Mouse (Mus musculus) forebrain, embryonic 13.5 days (tissue): ENCODE results near the gene Neb. TPM values are rescaled to one million over a fixed set of nuclear protein-coding genes. Genes with fewer than 3 reads are reported as not detected.
"Not testable (repeated sequence)": the region's sequence is repeated elsewhere in the genome, so short reads cannot be mapped to it uniquely, and the experiment has no call there.

Experiments used
- ATAC-seq: fragments of 200-750 bp; cut with Nextera tagmentation; 2 replicates; pipeline ENCODE4 v1.8.0; 2017
- H3K27ac ChIP-seq: fragments of 300-500 bp; sonication (generic); 2 replicates; pipeline ENCODE4 v1.5.1; 2015; ENCODE audit warnings: inconsistent platforms, mild to moderate bottlenecking, moderate library complexity
- H3K27me3 ChIP-seq: fragments of 300-500 bp; sonication (generic); 2 replicates; pipeline ENCODE4 v1.6.1; 2015; ENCODE audit warnings: mild to moderate bottlenecking, inconsistent platforms
- H3K36me3 ChIP-seq: fragments of 300-500 bp; sonication (generic); 2 replicates; pipeline ENCODE4 v1.6.1; 2015; ENCODE audit warnings: mild to moderate bottlenecking, inconsistent platforms; ENCODE audit not compliant: poor library complexity, severe bottlenecking
- H3K4me1 ChIP-seq: fragments of 300-500 bp; sonication (generic); 2 replicates; pipeline ENCODE4 v1.6.1; 2015; ENCODE audit warnings: inconsistent platforms
- H3K4me2 ChIP-seq: fragments of 300-500 bp; sonication (generic); 2 replicates; pipeline ENCODE4 v1.6.1; 2015; ENCODE audit warnings: inconsistent platforms, mild to moderate bottlenecking, moderate library complexity
- H3K4me3 ChIP-seq: fragments of 300-500 bp; sonication (generic); 2 replicates; pipeline ENCODE4 v1.5.1; 2015; ENCODE audit warnings: mild to moderate bottlenecking, inconsistent platforms
- H3K9ac ChIP-seq: fragments of 300-500 bp; sonication (generic); 2 replicates; pipeline ENCODE4 v1.6.1; 2015; ENCODE audit warnings: mild to moderate bottlenecking, inconsistent platforms
- H3K9me3 ChIP-seq: fragments of 300-500 bp; sonication (generic); replicated peaks from 2 replicates; pipeline ENCODE4 v1.6.1; 2016; ENCODE audit warnings: inconsistent platforms
- WGBS: fragments of 180-500 bp; shearing (Covaris S2); methylation state at CpG from one replicate; pipeline ENCODE4 v1.1.7; 2015; 5-methylcytosine and 5-hydroxymethylcytosine counted together
- microRNA-seq: library from miRNA; unstranded; fragments of <30 nt; microRNA quantifications from one replicate; pipeline ENCODE4, GENCODE M21; 2016
- polyA plus RNA-seq: library from polyadenylated mRNA; unstranded; fragments of >200 nt; fragmentation: Nextera tagmentation; extraction: Ambion mirVana; gene quantifications from 2 replicates; pipeline ENCODE4 v1.2.1, GENCODE M21; 2015

Neb gene
- polyA plus RNA-seq, 1 experiment from 2014 or later, result 3.6 TPM

DNA sequence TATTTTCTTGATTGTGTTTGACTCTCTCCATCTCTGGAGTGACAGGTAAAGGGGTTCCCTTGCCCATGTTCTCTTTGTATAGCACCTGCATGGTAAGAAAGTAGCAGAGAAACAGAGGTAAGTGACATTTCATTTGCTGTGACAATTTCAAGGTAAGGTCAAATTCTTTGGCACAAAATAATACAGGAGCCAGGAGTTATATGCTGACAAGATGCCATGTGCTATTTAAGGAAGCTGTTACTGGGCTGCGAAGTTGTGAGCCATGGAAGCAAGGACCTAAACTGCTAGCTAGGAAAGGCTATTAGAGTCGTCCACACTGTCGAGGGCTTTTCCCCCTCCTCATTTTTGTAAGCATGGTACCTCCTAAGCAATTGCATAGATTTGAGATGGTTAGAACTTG is 225.2 kb downstream of the Neb start:
- no peak overlapping the region for H3K27ac ChIP-seq
- no peaks in the 10 kb centered on the region for H3K36me3 ChIP-seq
- H3K9me3 ChIP-seq, result no peaks in the 10 kb centered on the region
- no peak for ATAC-seq
- H3K27me3 ChIP-seq, result no peaks in the 10 kb centered on the region
- H3K4me1 ChIP-seq, result no peaks in the 10 kb centered on the region
- no peak overlapping the region for H3K4me2 ChIP-seq
- no peak overlapping the region for H3K9ac ChIP-seq
- no peak overlapping the region for H3K4me3 ChIP-seq
- 87% methylated on average over 3 of the region's 3 CpGs for WGBS

DNA sequence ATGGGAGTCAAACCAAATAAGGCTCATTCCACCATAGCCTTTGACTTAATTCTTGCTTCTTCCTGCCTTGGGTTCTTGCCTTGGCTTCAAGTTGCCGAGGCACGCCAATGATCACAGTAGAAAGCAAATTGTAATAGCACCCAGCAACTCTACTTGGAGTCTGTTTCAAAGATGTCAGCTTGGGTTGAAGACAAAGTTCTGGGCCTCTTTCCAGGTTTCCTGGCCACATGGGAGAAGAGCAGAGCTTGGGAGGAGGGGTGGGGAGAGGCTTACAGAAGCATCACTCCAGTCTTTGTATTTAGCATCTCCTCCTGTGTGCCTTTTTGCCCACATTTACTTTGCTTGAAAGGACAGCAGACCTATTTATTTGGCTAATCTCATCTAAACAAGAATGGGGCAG is 244.9 kb downstream of the Neb start:
- H3K4me3 ChIP-seq, result no peak overlapping the region
- no peaks in the 10 kb centered on the region for H3K27me3 ChIP-seq
- H3K27ac ChIP-seq, result no peak overlapping the region
- no peak for ATAC-seq
- no peak overlapping the region for H3K9ac ChIP-seq
- WGBS, result 97% methylated on average over 2 of the region's 2 CpGs
- peaks cover 17% of the 10 kb centered on the region for H3K36me3 ChIP-seq
- no peak overlapping the region for H3K4me2 ChIP-seq
- H3K9me3 ChIP-seq, result no peaks in the 10 kb centered on the region
- no peaks in the 10 kb centered on the region for H3K4me1 ChIP-seq

DNA sequence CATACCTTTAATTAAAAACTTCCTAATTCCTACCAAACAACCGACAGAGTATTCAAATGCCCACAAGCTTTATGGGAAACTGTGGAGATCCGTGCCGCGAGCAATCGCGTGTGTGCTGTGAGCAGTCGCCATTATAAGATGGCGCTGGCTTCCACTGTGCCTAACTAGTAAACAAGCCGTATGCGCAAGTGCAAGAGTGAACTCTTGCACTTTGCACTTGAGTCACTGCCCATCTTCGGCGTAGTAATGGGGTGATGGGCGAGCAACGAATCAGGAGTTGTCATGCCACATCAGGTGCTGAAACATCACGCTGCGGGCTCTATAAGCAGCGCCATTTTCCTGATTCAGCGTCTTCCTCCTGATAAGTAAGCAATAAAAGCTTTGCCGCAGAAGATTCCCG is 246.9 kb downstream of the Neb start:
- peaks cover 27% of the 10 kb centered on the region for H3K36me3 ChIP-seq
- not testable (repeated sequence) for H3K27ac ChIP-seq, H3K9ac ChIP-seq, H3K9me3 ChIP-seq, H3K4me3 ChIP-seq, H3K4me2 ChIP-seq, ATAC-seq, H3K4me1 ChIP-seq, H3K27me3 ChIP-seq
- 97% methylated on average over 20 of the region's 20 CpGs for WGBS

DNA sequence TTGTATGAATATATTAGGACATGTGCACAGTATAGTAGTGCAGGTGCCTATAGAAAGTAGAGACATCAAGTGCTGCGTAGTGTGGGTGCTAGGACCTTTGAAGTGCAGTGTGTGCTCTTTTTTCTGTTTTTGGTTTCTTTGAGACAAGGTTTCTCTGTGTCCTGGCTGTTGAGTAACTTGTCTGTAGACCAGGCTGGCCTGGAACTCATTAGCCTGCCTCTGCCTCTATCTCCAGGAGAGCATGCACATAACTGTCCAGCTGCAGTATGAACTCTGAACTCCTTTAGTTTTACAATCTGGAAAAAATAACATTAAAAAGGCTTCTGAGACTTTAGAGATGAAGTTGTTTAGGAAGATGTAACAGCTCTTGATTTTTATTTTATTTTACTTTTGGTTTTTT is 264.2 kb downstream of the Neb start:
- no peak overlapping the region for H3K4me2 ChIP-seq
- H3K4me1 ChIP-seq, result no peaks in the 10 kb centered on the region
- H3K27me3 ChIP-seq, result no peaks in the 10 kb centered on the region
- WGBS, result 81% methylated on average over 1 of the region's 1 CpGs
- peaks cover 88% of the 10 kb centered on the region for H3K36me3 ChIP-seq
- H3K9me3 ChIP-seq, result no peaks in the 10 kb centered on the region
- ATAC-seq, result no peak
- no peak overlapping the region for H3K27ac ChIP-seq
- H3K9ac ChIP-seq, result no peak overlapping the region
- no peak overlapping the region for H3K4me3 ChIP-seq

Small RNA genes lying within 50 kb of the gene (microRNA-seq; reads per million reads assigned to microRNA genes)
- gene Gm22095, result not detected

Other genes with a start within 250 kb of the Neb start
- gene Arl5a, start 46.4 kb upstream of the Neb start, polyA plus RNA-seq, result 43.2 and 47.4 TPM in 2 replicates